Mouse (Mus musculus) urinary bladder, adult 18-20 months (tissue): ENCODE results near the gene Gm2a.

ENCODE experiments used
- DNase-seq, 2 experiments: peaks; one replicate each; pipeline ENCODE4 v3.0.0; 2022; ENCODE audit warnings: low spot score in 2 of 2, mixed read lengths in 2 of 2

Gene Gm2a

GRCm38 (mm10) chr11:55131077-55131742 is 33.3 kb downstream of the Gm2a start:
- no peak for DNase-seq

- DNase-seq: no peak
These were observed 34.0 kb downstream of the Gm2a start for GRCm38 (mm10) chr11:55131946-55132345.

- no peak for DNase-seq
These were observed 35.3 kb downstream of the Gm2a start for GRCm38 (mm10) chr11:55133204-55133603.

GRCm38 (mm10) chr11:55134407-55134806 is 36.5 kb downstream of the Gm2a start:
- no peak for DNase-seq

GRCm38 (mm10) chr11:55134871-55135270 is 37.0 kb downstream of the Gm2a start:
- DNase-seq: no peak

GRCm38 (mm10) chr11:55136770-55137547 is 39.0 kb downstream of the Gm2a start:
- DNase-seq: no peak

- no peak for DNase-seq
These were observed 39.7 kb downstream of the Gm2a start for GRCm38 (mm10) chr11:55137646-55138045.

- DNase-seq: no peak
These were observed 43.6 kb downstream of the Gm2a start for GRCm38 (mm10) chr11:55141502-55141901.

GRCm38 (mm10) chr11:55144011-55144410 is 46.1 kb downstream of the Gm2a start:
- no peak for DNase-seq

- no peak for DNase-seq
These were observed 48.9 kb downstream of the Gm2a start for GRCm38 (mm10) chr11:55146855-55147254.

GRCm38 (mm10) chr11:55147423-55147822 is 49.5 kb downstream of the Gm2a start:
- no peak for DNase-seq

- DNase-seq: no peak
These were observed 50.5 kb downstream of the Gm2a start for GRCm38 (mm10) chr11:55148461-55148860.

GRCm38 (mm10) chr11:55151608-55152007 is 53.7 kb downstream of the Gm2a start, which contains the start of gene Slc36a3:
Gene Slc36a3, minus strand, starts transcription at chr11:55151708.
- no peak for DNase-seq

GRCm38 (mm10) chr11:55154398-55155069 is 56.6 kb downstream of the Gm2a start:
- no peak for DNase-seq

GRCm38 (mm10) chr11:55155070-55155421 is 57.1 kb downstream of the Gm2a start:
- DNase-seq: no peak

- DNase-seq: peak; percentile 53 to 74
These were observed 61.0 kb downstream of the Gm2a start for GRCm38 (mm10) chr11:55158785-55159359.
